Mouse (Mus musculus) lung, postnatal 4 days (tissue): ENCODE results near the gene Lrrc38.
"Not testable (repeated sequence)": the region's sequence is repeated elsewhere in the genome, so short reads cannot be mapped to it uniquely, and the experiment has no call there.

Experiments used
- DNase-seq, 2 experiments: peaks; one replicate each; pipeline ENCODE4 v3.0.0; 2021

Gene Lrrc38

GRCm38 (mm10) chr4:143349484-143349906 lies at the start of gene Lrrc38:
Gene Lrrc38 (plus strand): TSS chr4:143349757.
- no peak for DNase-seq

GRCm38 (mm10) chr4:143300113-143300688 lies 49.4 kb upstream of the Lrrc38 start:
- DNase-seq = no peak

DNA sequence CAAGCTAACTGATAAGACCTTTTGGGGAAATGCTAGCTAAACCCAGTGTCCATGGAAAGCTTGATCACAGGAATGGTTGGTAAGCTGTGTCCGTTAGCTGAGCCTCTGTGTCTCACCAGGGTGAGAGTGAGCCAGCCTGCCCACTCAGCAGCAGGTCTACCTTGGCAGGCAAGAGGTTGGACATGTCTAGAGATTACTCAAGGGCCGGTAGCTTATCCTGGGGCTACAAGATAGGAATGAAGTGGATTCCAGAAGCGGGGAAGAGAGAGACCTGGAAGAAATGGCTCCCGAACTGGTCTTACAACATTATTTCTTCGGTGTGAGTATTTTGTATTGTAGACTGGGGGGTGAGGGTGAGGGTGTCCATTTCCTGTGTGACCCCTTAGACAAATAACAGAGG lies 48.5 kb upstream of the Lrrc38 start:
- DNase-seq = no peak

DNA sequence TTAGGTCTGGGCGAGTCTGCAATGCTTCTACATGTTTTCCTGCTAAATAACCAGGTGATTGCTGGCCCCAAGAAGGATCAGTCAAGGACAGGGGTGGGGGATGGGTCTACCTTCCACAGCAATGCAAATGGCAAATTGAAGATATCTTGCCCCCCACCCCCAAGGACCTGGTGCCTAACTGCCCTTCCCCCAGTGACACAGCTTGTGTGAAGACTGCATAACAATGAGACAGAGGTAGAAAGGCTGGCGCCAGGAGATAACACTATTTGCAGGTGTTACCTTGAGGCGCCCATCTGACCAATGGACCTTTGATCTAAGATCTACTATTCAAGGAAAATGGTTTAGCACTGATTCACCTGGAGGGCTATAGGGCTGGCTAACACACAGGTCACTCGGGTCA lies 47.7 kb upstream of the Lrrc38 start:
- no peak for DNase-seq

DNA sequence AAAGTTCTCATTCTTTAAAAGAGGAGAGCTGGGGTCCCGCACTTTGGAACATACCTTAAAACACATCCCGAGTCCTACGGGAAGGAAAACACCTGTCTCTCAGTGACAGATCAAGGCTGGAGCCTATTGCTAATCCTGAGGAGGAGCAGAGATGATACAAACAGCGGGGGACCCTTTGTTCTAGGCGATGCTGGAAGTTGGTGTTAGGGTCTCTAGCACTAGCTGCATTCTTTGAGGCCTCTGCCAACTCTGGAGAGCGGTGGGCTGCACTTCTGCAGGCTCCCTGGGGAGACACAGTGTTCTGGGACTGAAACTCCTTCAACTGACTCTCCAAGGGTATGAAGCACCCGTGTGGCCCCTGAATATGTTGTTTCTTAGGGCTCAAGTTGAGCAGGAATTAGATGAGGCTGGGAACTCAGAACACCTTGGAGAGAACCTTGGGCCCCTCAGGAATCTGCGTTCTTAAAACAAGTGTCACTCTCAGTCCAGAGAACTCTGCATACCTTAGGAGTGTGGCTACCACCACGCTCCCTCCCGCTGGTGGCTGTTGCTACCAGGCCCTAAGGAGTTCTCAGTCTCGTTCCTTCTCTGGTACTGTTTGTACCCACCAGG lies 47.2 kb upstream of the Lrrc38 start:
- DNase-seq = no peak

- no peak for DNase-seq
These were observed 44.5 kb upstream of the Lrrc38 start for GRCm38 (mm10) chr4:143305031-143305430.

DNA sequence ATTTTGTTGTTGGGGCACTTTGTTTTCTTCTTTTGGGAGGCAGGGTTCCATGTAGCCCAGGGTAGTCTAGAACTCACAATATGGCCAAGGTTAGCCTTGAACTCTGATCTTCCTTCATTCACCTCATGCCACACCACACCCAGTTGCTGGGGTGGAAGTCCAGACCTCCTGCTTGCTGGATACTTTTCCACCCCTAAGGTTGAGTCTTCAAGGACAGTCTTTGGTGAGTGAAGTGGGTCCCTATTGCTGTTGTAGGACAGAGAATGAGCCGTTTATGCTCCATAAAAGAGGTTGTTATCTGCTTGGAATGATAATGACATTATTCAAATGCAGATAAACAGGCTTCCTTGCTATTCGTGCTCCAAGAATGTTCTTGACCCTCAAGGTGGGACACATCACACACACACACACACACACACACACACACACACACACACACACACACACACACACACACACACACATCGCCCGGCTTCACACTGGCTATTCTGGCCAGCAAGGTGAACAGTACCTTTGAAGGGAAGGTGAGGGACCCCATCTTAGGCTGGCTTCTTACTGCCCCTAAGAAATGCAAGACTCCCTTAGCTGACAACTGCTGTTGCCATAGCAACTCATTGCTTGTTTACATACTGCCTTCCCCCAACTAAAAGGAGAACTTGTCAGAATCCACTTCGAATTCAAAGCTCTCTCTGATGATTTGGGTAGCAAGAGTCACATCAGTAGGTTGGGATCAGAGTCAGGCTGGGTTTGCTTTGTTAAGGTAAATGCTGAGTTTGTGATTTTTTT lies 43.4 kb upstream of the Lrrc38 start:
- DNase-seq = no peak

- DNase-seq = peak in 1 of 2 experiments; percentile 23
These were observed 38.2 kb upstream of the Lrrc38 start for GRCm38 (mm10) chr4:143311341-143311740.

- DNase-seq = no peak
These were observed 36.3 kb upstream of the Lrrc38 start for GRCm38 (mm10) chr4:143313299-143313698.

DNA sequence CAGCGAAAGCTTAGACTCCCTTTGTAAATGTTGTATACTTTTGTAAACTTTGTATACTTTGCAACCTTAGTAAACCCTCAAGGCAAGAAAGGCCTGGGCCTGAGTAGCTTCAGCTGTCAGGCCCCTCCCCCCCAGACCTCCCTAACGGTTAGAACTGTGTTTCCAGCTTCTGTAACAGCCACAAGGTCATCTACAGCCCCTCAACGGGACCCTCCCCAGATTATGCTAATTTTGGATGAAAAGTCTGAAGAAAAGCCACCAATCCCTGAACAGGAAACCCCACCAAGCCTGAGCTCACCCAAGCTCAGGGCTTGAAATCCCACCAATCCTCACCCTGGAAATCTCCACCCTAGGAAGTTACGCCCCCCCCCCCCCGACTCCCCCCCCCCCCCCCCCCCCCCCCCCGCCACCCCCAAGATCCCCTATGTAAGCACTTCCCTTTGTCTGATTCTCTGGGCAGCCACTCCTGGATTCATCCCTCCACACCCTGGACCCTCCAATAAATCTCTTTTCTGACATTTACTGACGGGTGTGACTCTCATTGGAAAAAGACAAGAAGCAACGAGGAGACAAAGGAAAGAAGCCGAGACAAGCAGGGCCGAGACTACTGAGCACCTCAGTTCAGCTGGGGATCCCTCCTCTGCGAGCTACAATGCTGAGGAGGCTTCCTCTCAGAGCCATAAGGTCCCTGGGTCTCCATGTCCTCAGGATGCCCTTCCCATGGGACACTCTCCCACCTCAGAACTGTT lies 25.2 kb upstream of the Lrrc38 start:
- DNase-seq = no peak

GRCm38 (mm10) chr4:143324925-143325624 lies 24.5 kb upstream of the Lrrc38 start:
- no peak for DNase-seq

GRCm38 (mm10) chr4:143325625-143325941 lies 24.0 kb upstream of the Lrrc38 start:
- peak; percentile 51 to 76 for DNase-seq

GRCm38 (mm10) chr4:143330566-143330965 lies 19.0 kb upstream of the Lrrc38 start:
- DNase-seq = no peak

- DNase-seq = no peak
These were observed 17.8 kb upstream of the Lrrc38 start for GRCm38 (mm10) chr4:143331787-143332186.

DNA sequence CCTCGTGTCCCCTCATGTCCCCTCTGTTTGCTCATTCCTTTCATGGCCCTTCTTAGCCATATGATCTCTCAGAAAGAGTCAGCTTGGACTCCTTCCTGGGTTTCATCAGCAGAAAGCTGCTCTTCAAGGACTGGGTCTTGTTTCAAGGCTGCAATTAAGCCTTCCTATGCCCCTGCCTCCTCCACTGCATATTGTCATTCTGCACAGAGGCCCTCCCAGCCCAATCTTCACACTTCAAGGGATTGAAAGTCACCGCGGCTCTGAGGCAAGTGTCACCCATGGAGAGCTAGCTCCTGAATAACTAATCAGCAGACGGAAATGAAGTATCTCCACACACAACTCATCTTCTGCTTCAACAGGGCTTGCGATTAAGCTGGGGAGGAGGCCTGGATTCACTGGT lies 15.4 kb upstream of the Lrrc38 start:
- DNase-seq = no peak

DNA sequence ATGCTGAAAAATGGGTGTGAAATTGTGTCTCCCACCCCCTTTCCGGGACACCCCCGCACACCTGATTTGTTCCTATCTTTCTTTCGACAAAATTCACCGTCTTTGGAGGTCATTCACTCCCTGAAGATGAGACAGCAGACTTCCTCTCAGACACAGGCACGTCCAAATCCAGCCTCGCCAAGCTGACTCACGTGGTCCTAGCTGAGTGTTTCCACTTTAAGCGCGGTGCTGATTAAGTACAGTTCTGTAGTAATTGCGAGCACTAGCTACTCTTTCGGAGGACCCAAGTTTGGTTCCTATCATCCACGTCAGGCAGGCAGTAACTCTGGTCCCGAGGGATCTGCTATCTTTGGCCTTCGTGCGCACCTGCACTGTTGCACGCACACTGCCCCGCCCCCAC lies 14.6 kb upstream of the Lrrc38 start:
- no peak for DNase-seq

- no peak for DNase-seq
These were observed 13.5 kb upstream of the Lrrc38 start for GRCm38 (mm10) chr4:143336096-143336495.

GRCm38 (mm10) chr4:143339808-143340207 lies 9.7 kb upstream of the Lrrc38 start:
- DNase-seq = no peak

GRCm38 (mm10) chr4:143341470-143341869 lies 8.1 kb upstream of the Lrrc38 start:
- DNase-seq = no peak

- not testable (repeated sequence) for DNase-seq
These were observed 4.1 kb upstream of the Lrrc38 start for GRCm38 (mm10) chr4:143345491-143345890.

GRCm38 (mm10) chr4:143348678-143349077 lies 879 bp upstream of the Lrrc38 start:
- DNase-seq = no peak

- DNase-seq = no peak
These were observed 774 bp downstream of the Lrrc38 start for GRCm38 (mm10) chr4:143350047-143351015.
